In genomic region chr5:129063037-129063791, GRCm38 (mm10) we compare ENCODE assay signal across 1 mouse cellular context.
TF ChIP-seq lines count a peak whose summit lies in the region.

No protein-coding gene starts in this region.

TF ChIP-seq in CH12.LX, 34 proteins besides CTCF, POLR2A, EP300 and RAD21 (continued from another document):
- no peak for TF ChIP-seq ZC3H11A (IDR thresholded peaks at IDR 0.05; ENCODE audit: low read depth, low read length)
- TF ChIP-seq SMC3 (IDR thresholded peaks at IDR 0.05; ENCODE audit: low read depth, low read length) = peak; percentile 41
TF ChIP-seq in CH12.LX: peak in this region for 1.
